Mouse (Mus musculus): Measurements from ENCODE around the gene Zfp704. TPM values are rescaled to one million over a fixed set of nuclear protein-coding genes. Genes with fewer than 3 reads are reported as not detected.
A peak's percentile ranks its signal among the peaks of the same experiment; 100 is the strongest.

Zfp704 gene
- polyA plus RNA-seq, 1 experiment, result 17.3 TPM

DNA sequence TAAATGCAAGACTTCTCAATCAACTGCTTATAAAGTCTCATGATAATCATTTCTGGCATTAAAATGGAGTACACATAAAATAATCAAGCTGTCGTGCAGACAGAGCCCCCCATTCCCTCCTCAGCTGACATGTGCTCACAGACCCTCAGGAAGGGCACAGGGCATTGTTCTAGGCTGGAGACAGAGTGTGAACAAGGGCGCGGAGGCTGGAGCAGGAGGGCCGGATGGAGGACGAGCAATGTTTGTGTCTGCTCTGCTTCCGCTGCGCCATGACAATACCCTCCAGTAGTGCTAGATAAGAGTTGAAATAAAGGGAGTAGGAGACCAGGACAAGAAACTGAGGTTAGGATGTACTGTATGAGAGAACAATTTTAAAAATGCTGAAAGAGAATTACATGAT, 46.3 kb downstream of the Zfp704 start:
- no peak for DNase-seq (ENCODE audit: extremely low spot score in 1 of 2, low spot score in 1 of 2)

DNA sequence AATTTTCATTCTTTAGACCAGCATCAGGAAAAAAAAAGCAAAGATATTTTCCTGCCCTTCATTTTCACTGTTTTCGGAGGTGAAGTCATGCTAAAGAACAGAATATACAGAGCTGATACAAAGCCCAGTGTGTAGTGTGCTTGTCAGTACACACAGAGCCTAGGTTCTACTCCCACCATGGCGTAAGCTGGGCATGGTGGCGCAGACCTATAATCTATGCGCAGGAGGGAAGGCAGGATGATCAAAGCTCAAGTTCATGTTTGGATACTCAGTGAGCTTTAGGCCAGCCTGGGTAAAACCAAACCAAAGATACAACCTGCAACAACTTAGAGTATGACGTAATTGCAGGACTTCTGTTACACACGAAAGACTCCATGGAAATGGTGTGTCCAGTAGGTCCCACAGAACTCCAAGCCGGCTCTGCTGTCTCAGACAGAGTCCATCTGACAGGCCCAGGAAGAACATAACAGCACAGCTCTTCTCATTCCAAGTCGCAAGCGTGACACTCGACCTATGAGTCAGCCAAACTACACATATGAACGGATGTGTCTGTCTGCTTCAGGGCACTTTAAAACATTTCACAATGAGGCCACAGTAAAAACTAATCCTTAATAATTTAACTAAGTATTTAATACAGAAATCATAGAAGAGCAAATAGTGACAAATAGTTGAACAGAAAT, 47.1 kb downstream of the Zfp704 start:
- DNase-seq (ENCODE audit: extremely low spot score in 1 of 2, low spot score in 1 of 2), result no peak

DNA sequence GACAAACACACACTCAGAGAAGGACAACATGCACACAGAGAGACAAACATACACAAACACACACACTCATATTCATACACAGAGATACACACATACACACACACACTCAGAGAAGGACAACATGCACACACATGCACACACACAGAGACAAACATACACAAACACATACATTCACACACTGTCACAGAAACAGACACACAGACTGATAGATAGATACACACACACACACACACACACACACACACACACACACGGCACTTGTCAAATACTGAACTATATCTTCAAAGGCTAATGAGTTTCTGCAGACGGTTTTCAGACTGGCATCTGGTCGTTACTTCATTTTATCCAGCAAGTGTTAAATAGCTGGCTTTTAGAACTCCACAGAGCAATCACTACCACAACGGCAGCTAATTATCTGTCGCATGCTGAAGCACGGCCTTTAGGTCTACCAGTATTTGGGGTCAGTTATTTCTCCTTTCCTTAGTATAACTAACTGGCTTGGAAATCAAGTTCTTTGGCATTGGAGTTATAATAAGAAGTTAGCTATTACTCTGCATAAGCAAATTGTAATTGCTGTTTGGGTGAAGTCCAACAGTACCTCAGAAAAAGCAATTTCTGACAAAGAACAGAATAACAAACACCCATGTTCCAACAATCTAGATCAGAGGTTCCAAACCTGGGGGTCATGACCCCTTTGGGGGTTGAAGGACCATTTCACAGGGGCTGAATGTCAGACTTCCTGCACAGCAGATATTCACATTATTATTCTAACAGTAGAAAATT, 51.9 kb downstream of the Zfp704 start:
- no peak for DNase-seq (ENCODE audit: extremely low spot score in 1 of 2, low spot score in 1 of 2)

DNA sequence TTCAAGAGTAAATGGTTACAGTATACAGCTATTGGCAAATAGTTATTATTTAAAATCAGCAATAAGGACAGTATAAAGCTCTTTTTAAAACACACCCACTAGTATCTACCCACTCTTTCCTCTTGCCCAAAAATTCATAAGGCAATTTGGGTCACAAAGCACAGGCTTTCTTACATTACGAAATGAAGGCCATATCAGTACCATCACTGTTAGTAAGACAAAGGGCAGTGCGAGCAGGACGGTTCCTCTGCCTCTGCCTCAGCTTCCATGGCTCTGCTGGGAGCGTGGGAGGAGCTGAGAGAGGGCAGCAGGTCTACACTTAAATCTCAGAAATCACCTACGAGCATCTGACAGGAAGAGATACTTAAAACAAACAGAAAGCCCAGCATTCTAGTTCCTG, 53.7 kb downstream of the Zfp704 start:
- DNase-seq (ENCODE audit: extremely low spot score in 1 of 2, low spot score in 1 of 2), result no peak

DNA sequence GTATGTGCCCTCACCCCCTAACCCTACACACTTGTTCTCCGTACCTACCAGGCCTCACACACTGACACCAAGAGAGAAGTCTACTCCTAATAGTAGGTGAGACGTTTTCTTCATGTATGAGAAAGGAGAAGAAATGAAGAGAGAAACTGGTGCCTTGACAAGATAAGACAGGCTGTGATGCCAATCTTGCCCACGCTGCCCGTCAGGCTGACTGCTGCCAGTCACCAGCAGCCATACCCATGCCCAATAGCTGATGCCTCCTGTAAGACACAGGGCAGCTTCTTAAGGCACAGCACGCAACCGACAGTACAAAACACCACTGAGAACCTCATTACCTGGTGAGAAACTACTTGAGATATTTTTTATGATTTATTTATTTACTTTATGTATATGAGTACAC, 55.0 kb downstream of the Zfp704 start:
- DNase-seq (ENCODE audit: extremely low spot score in 1 of 2, low spot score in 1 of 2), result no peak

DNA sequence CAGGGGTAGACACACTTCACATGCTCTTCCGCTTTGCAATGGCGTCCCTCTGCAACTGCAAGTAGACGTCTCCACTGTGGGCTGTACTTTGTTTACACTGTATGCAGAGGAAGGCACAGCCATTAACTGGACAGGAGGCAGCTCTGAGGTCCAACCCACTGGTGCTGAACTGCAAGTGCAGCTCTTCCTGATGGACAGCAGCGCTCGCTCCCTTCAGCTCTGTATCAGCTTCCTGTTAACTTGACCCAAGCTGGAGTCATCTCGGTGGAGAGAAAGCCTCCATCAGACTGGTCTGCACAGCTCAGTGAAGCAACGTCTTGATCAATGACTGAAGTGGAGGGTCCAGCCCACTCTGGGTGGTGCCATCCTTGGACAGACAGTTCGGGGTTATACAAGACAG, 57.6 kb downstream of the Zfp704 start:
- DNase-seq (ENCODE audit: extremely low spot score in 1 of 2, low spot score in 1 of 2), result no peak

DNA sequence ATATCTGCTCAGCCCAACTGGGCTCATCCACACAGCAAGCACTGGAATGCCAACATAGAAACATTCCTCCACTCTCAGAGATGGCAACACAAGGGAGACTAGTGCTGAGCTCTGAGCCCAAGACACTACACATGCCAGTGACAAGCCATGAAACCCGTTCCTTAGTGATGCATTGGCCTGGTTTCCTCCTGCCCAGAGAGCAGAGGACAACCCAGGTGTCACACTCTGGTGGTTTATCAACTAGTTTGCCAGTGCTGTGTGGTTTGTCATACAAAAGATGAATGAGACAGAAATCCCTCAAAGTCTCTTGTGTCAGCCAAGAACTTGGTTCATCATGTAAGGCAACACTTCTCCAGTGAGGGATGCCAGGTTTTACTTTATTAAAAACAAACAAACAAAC, 59.0 kb downstream of the Zfp704 start:
- DNase-seq (ENCODE audit: extremely low spot score in 1 of 2, low spot score in 1 of 2), result no peak

DNA sequence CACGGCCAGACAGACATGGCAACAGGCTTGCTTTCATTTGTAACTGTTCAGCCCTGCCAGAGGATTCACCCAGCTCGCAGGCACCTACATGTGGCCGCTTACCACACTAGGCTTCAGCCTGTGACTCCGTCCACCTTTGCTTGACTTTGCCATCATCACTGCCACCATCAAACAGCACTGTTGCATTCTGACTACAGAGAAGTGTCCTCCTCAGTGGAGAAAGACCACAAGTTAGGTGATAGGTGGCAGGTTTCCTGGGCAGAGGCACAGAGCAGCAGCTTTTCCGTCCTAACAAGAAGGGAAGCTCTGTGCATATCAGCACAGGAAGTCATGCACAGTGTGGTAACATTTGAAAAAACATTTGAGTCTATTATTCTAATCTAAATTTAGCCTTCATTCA, 60.1 kb downstream of the Zfp704 start:
- no peak for DNase-seq (ENCODE audit: extremely low spot score in 1 of 2, low spot score in 1 of 2)

DNA sequence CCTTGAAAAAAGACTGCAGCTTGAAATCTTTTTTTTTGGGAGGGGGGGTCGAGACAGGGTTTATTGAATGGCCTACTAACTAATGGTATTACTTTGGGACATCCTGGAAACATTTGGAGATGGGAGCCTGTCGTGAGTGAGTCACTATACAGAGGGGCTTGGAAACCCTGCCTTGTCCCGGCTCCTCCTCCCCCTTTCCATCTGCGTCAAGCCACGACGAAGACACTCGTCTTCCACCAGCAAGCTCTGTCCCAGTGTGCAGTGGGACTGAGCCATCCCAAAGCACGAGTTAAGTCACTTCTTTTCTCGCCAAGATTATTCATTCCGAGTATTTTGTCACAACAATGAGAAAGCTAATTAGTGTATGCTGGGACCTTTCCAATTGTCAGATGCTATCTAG, 61.7 kb downstream of the Zfp704 start:
- no peak for DNase-seq (ENCODE audit: extremely low spot score in 1 of 2, low spot score in 1 of 2)

DNA sequence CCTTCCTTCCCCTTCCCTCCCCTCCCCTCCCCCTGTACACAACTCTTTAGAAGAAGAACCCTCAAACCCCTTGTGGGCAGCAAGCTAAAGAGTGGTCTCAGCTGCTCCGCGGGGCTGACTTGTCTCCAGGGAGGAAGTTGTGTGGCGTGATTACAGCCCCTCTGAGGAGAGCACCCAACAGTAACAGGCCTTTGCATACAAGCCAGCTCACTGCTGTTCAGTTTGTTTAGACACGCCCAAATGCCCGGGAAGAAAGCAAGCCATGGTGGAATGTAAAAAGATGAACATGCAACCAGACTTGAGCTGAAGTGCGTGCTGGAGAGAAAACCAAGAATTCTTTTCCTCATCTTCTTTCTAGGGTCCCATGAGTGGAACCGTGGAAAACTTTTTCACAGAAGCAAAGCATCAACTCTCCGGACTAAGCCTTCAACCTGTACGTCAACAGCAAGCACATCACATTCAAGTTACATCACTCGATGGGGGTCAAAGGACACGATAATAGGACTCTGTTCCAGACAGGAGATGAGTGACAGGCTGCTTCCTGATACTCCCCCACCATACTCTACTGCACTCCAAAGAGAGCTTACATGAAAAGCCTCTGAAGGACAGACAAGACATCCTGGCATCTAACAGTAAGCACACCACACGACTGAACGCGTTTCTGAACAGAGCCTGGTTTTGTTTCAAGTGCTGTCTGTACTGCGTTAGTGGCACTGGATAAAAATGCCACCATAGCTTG, 62.8 kb downstream of the Zfp704 start:
- DNase-seq (ENCODE audit: extremely low spot score in 1 of 2, low spot score in 1 of 2), result no peak

DNA sequence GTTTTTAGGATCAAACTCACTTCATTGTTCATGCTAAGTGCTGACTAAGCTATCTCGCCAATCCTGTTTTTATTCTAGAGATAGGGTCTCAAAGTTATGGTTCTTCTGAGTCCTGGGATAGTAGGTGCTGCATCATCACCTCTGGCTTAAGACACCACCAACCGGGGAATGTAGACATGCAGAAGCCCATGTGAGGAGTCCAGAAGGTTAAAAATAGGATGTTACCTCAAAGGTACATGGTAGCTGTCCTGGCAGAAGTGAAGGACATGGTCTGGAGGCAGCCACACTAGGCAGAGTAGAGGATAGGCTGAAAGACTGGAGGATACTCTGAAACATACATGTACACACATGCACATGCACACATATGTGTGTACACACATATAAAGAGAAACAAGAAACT, 65.5 kb downstream of the Zfp704 start:
- DNase-seq (ENCODE audit: extremely low spot score in 1 of 2, low spot score in 1 of 2), result no peak

DNA sequence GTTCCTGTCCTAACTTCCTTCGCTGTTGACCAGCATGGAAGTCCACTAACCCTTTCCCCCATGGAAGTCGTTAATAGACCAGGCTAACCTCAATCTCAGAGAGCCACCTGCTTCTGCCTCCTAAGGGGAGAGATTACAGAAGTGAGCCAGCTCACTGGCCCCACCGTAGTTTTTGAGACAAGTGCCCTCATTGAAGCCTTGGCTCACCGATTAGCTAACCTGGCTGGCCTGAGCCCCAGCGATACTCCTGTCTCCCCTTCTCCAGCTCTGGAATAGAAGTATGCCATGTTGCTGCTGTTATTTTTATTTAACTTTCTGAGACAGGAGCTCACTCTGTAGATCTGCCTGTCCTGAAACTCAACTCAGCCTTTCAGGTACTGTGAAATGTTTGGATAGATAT, 66.0 kb downstream of the Zfp704 start:
- no peak for DNase-seq (ENCODE audit: extremely low spot score in 1 of 2, low spot score in 1 of 2)

DNA sequence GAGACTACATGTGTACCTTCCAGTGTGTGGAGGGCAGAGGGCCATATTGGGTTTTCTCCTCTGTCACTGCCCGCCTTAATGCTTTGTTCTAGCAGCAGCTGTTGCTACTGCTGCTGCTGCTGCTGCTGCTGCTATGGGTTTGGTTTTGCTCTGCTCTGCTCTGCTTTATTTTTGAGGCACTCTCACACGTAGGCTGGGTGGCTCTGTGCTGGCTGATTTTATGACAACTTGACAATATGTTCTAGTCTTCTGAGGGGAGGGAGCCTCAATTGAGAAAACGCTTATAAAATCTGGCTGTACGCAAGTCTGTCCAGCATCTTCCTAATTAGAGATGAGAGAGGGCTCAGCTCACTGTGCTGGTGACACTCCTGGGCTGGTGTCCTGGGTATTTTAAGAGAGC, 66.4 kb downstream of the Zfp704 start:
- DNase-seq (ENCODE audit: extremely low spot score in 1 of 2, low spot score in 1 of 2), result peak in 1 of 2 experiments; percentile 35

DNA sequence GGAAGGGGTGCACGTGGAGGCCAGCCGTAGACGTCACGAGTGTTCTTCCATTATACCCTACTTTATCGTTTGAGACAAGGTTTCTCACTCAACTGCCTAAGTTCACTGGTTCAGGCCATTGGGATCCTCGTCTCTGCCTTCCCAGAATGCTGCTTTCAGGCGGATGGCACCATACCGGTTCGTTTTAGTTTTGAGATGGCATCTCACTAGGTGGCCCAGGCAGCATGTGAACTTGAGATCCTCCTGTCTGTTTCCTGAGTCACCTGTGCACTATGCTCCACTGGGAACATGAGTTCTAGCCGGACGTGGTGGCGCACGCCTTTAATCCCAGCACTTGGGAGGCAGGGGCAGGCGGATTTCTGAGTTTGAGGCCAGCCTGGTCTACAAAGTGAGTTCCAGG, 68.3 kb downstream of the Zfp704 start:
- no peak for DNase-seq (ENCODE audit: extremely low spot score in 1 of 2, low spot score in 1 of 2)

DNA sequence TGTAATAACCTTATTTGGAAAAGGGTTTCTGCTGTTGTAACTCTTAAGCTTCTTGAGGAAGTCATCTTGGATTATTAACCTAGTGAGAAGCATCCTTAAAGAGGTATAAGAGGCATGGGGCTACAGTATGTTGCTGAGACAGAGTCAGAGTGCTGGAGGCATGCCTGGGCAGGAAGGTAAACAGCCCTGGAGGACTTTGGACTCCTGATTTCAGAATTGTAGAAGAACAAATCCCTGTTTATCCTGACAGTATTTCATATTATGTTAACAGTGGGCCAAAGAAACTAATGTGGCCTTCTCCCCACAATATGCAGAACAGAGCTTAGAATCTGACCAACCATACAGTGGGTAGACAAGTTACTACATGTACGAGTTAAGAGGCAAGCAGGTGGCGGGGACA, 71.4 kb downstream of the Zfp704 start:
- DNase-seq (ENCODE audit: extremely low spot score in 1 of 2, low spot score in 1 of 2), result no peak

DNA sequence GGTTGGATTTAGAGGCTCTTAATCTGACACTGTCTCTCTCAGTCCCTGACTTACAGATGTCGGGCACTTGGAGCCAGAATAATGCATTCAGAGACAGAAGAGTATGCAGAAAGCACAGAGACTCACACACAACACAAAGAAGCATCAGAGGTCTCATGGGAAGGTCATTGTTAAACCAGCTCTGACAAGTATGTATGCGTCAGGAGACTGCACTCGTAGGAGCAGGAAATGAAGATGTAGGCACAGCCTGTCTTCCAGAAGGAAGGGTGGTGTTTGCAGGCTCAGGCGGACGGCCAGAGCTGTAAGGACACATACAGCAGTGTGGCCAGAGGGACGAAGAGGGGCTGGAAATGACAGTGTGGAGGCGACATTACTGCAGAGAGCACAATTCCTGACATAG, 72.0 kb downstream of the Zfp704 start:
- no peak for DNase-seq (ENCODE audit: extremely low spot score in 1 of 2, low spot score in 1 of 2)

DNA sequence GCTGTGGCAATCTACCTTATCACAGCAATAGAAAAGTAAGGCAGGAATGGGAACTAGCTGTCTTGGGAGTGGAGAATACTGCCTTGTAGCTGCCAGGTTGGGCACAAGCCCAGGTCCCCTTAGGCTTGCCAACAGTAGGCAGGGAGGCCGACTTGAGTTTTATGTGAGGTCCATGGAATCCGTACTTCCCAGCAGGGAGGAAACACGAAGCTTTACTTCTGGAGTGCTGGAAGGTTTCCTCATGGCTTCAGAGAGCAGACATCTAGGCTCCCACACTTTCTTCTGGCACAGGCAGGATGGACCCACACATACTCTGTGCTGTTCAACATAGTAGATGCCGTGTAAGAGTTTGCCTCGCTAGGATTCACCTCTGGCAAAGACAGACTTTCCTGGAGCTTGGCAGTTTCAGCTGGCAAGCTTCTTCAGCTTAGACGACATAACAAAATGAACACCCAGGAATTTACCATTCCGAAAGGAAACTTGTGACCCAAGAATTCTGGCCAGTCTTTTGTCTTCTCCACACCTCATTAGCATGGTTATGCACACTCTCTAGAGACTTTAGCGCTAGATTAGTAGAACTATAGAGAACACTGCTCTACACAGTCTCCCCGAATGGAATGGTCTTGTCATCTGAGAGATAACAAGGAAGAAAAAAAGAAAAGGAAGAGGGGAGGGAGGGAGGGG, 79.6 kb downstream of the Zfp704 start:
- peak in 1 of 2 experiments; percentile 48 for DNase-seq (ENCODE audit: extremely low spot score in 1 of 2, low spot score in 1 of 2)

DNA sequence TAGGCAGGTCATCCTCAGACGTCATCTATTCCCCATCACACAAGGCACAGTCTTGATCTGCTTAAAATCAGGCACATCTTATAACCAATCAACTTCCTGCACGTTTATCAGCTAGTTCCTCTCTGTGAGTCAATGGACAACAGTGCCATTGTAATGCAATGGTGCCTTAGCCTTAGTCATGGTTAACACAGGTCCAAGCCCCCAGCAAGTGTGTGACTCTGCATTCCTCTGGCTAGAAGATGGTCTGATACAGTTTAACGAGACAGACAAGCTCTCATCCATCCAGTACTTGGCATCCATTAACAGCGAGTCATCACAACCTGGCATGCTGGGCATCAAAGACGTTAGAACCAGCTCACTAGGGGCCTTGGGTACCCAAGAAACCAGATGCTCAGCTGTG, 85.5 kb downstream of the Zfp704 start:
- no peak for DNase-seq (ENCODE audit: extremely low spot score in 1 of 2, low spot score in 1 of 2)

DNA sequence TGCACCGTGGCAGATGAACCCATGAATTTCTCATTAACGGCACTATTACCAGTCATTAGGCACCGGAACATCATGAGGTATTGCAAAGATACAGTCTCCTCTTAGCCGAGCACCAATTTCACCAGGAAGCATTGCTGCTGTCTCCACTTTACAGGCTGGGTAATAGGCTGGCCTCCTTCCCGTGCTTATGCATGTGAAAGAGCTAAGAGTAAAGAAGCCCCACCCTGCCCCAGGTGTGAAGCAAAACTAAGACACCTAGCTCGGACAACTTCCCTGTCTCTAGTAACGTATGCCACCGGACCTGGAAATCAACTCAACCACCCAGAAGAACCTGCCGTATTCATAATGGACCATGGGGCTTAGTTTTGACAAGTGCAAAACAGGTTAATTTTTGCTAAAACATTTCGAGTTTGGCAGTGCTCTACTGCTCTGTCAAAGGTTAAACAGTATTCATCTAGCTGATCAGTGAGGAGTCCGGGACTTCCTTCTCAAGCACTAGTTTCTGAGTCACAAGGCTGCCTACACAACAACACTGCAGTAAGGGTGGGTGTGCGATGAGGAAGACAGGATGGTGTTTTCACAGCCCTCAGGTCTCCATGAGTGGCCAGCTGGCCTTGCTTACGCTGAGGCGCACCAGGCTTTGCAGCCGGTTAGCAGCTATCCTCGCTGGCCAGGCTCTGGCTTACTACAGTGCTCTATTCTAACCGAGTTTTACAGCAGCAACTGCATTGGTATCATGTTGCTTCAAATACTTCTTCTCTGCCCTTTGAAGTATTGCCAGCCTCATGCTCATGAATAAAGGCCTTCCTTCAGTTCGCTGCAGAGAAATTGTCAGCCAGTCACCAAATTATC, 86.6 kb downstream of the Zfp704 start:
- peak; percentile 57 to 65 for DNase-seq (ENCODE audit: extremely low spot score in 1 of 2, low spot score in 1 of 2)

DNA sequence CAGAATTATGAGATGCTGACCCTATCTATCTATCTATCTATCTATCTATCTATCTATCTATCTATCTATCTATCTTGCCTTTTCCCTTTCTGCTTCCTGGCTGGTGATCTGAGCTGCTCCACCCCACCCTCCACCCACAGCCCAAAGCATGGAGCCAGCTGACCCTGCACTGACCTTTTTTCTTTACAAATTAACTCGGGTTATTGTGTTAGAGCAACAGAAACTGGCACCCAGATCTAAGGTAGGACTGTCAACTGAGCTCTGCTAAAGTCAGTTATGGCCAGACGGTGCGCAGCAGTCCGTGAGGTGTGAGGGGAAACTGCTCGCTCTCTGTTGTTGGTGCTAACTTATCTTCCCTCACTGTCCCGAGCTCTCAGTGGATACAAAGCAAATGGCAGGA, 87.9 kb downstream of the Zfp704 start:
- DNase-seq (ENCODE audit: extremely low spot score in 1 of 2, low spot score in 1 of 2), result no peak
